Mouse (Mus musculus) embryonic facial prominence, embryonic 12.5 days (tissue): ENCODE measurements around the gene Gm42906. TPM values are rescaled to one million over a fixed set of nuclear protein-coding genes. Genes with fewer than 3 reads are reported as not detected.
A peak's percentile ranks its signal among the peaks of the same experiment; 100 is the strongest.

Experiments used
- ATAC-seq: fragments of 200-750 bp; cut with Nextera tagmentation; 2 replicates; pipeline ENCODE4 v1.8.0; 2017; ENCODE audit not compliant: insufficient number of reproducible peaks, insufficient read depth, low FRiP score, low TSS enrichment
- H3K27ac ChIP-seq: fragments of 300-500 bp; sonication (generic); 2 replicates; pipeline ENCODE4 v1.5.1; 2016; ENCODE audit warnings: mild to moderate bottlenecking
- H3K27me3 ChIP-seq: fragments of 300-500 bp; sonication (generic); 2 replicates; pipeline ENCODE4 v1.6.1; 2016; ENCODE audit warnings: mild to moderate bottlenecking, moderate library complexity
- H3K36me3 ChIP-seq: fragments of 300-500 bp; sonication (generic); 2 replicates; pipeline ENCODE4 v1.6.1; 2016; ENCODE audit warnings: mild to moderate bottlenecking
- H3K4me1 ChIP-seq: fragments of 300-500 bp; sonication (generic); 2 replicates; pipeline ENCODE4 v1.6.1; 2016
- H3K4me2 ChIP-seq: fragments of 300-500 bp; sonication (generic); replicated peaks from 2 replicates; pipeline ENCODE4 v1.6.1; 2016; ENCODE audit warnings: mild to moderate bottlenecking, moderate library complexity
- H3K4me3 ChIP-seq: fragments of 300-500 bp; sonication (generic); 2 replicates; pipeline ENCODE4 v1.5.1; 2016; ENCODE audit warnings: mild to moderate bottlenecking
- H3K9ac ChIP-seq: fragments of 300-500 bp; sonication (generic); 2 replicates; pipeline ENCODE4 v1.6.1; 2016; ENCODE audit warnings: mild to moderate bottlenecking, moderate library complexity
- H3K9me3 ChIP-seq: fragments of 300-500 bp; sonication (generic); 2 replicates; pipeline ENCODE4 v1.6.1; 2016; ENCODE audit warnings: mild to moderate bottlenecking, moderate library complexity
- WGBS: fragments of 180-500 bp; shearing (Covaris S2); methylation state at CpG from one replicate; pipeline ENCODE4 v1.1.7; 2016; 5-methylcytosine and 5-hydroxymethylcytosine counted together
- polyA plus RNA-seq: library from polyadenylated mRNA; unstranded; fragments of >200 nt; fragmentation: Nextera tagmentation; extraction: Ambion mirVana; gene quantifications from 2 replicates; pipeline ENCODE4 v1.2.1, GENCODE M21; 2016

Gm42906 gene
- polyA plus RNA-seq, 1 experiment from 2014 or later = not detected

DNA sequence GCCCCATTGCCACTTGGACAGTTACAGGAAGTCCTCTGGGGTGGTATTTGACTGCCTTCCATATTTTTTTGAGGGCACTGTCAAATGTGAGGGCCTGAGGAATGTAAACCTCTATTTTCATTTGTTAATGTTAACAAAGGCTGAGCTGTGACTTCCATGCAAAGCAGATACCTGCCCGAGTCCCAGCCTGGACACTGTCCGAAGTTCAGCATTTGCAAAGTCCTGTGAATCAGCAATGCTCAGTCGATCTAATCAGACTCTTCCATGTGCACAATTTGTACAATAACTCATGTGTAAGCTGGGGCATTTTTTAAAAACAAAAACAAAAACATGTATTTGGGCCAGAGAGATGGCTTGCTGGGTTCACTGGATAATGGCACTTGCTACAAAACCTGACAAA lies 265.3 kb downstream of the Gm42906 start:
- Histone ChIP-seq H3K9ac (no peak overlapping the region), H3K9me3 (no peaks in the 10 kb centered on the region), H3K4me3 (no peak overlapping the region), H3K27ac (no peak overlapping the region), H3K27me3 (no peaks in the 10 kb centered on the region), H3K36me3 (no peaks in the 10 kb centered on the region), H3K4me2 (no peak overlapping the region), H3K4me1 (peaks cover 6% of the 10 kb centered on the region; the same call in 1 of the 2 replicates)
- no peak for ATAC-seq
- 90% methylated on average over 3 of the region's 3 CpGs for WGBS

DNA sequence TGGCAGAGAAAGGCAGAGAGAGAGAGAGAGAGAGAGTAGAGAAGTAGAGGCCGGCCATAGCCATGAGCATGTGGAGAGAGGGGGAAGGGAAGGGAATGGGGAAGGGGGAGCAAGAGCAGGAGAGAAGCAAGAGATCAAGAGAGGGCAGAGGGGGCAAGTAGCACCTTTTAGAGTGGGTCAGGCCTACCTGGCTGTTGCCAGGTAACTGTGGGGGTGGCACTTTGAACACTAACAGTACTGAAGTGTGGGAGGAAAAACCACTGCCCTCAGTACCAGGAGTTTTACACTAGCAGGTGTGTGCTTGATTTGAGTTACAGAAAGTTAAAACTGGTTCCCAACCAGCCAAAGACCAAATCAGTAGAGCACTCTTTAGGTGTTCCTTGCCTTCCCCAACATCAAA lies 272.7 kb downstream of the Gm42906 start:
- Histone ChIP-seq H3K4me1 (peaks cover 11% of the 10 kb centered on the region), H3K27ac (no peak overlapping the region)
- WGBS = 50% methylated on average over 1 of the region's 1 CpGs

DNA sequence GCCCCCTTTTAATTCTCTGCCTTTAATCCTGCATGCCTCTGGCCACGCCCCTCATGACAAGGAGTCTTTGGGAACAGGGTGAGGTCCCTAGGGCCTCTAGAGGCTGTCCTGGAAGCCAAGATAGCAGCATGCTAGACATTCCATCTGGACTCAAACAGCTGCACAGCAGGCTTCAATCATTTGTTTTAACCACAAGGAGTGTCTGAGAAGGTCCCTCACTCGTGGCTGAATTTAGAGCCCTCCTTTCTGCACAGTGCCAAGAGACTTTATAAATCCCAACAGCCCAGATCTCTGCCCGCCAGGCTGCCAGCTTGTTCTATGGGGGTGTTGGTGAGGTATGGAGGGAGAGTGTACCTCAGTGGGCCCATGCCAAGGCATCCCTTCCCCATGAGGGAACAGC lies 273.2 kb downstream of the Gm42906 start:
- Histone ChIP-seq H3K27ac (0 out of 2 replicates have a peak overlapping the region, but pooled peaks have one; percentile 46), H3K4me3 (no peak overlapping the region), H3K4me1 (peaks cover 13% of the 10 kb centered on the region), H3K27me3 (no peaks in the 10 kb centered on the region), H3K9me3 (no peaks in the 10 kb centered on the region), H3K4me2 (no peak overlapping the region), H3K9ac (no peak overlapping the region), H3K36me3 (no peaks in the 10 kb centered on the region)
- WGBS = 26% methylated on average over 3 of the region's 3 CpGs
- ATAC-seq = 0 out of 2 replicates have a peak, but pooled peaks have one; percentile 60

More for the DNA sequence above, 272.7 kb downstream of the Gm42906 start:
- no peak for ATAC-seq
- no peak overlapping the region for H3K4me2 ChIP-seq
- H3K27me3 ChIP-seq = no peaks in the 10 kb centered on the region
- no peaks in the 10 kb centered on the region for H3K36me3 ChIP-seq
- no peak overlapping the region for H3K4me3 ChIP-seq
- H3K9me3 ChIP-seq = no peaks in the 10 kb centered on the region
- no peak overlapping the region for H3K9ac ChIP-seq

DNA sequence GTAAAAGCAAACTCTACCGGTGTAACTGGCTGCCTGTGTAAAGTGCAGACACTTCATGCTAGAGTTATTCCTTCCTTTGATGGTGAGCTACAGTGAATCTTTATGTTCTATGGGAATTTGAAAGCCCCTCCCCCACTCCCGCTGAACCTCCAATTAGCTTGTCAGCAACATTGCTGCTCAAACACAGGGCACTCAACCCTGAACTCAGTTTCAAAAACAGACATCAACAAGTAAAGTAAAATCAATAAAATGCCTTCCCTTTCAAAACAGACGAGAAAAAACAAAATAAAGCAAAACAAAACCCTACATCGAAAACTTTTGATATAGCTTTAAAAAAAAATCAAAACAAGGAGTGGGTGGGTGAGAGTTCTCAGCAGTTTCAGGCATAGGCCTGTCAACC lies 273.9 kb downstream of the Gm42906 start:
- no peak for ATAC-seq

DNA sequence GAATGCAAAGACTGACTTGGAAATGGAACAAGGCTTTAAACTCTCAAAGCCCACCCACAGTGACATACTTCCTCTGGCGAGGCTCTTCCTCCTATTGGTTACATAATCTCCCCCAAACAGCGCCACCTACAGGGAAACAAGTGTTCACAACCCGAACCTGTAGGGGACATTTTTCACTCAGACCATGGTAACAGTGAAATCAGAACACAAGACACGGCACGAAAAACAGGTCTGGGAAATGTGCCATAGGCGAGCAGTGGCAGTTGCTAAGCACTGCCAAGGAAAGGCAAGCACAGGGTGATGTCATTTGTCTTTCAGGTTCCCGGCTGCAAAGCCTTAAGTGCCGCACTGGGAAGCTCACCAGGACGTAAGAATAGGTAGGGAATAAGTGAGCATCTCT lies 276.4 kb downstream of the Gm42906 start:
- no peak overlapping the region for H3K4me2 ChIP-seq
- no peaks in the 10 kb centered on the region for H3K9me3 ChIP-seq
- no peak overlapping the region for H3K4me3 ChIP-seq
- no peaks in the 10 kb centered on the region for H3K27me3 ChIP-seq
- peaks cover 15% of the 10 kb centered on the region for H3K4me1 ChIP-seq
- 90% methylated on average over 9 of the region's 9 CpGs for WGBS
- H3K9ac ChIP-seq = no peak overlapping the region
- no peak for ATAC-seq
- no peaks in the 10 kb centered on the region for H3K36me3 ChIP-seq
- no peak overlapping the region for H3K27ac ChIP-seq

More for the DNA sequence above, 273.9 kb downstream of the Gm42906 start:
- no peaks in the 10 kb centered on the region for H3K36me3 ChIP-seq
- H3K9me3 ChIP-seq = no peaks in the 10 kb centered on the region
- H3K4me1 ChIP-seq = peaks cover 15% of the 10 kb centered on the region
- WGBS = 54% methylated on average over 4 of the region's 4 CpGs
- H3K27me3 ChIP-seq = no peaks in the 10 kb centered on the region
- no peak overlapping the region for H3K4me3 ChIP-seq
- H3K9ac ChIP-seq = no peak overlapping the region
- H3K27ac ChIP-seq = no peak overlapping the region
- no peak overlapping the region for H3K4me2 ChIP-seq

DNA sequence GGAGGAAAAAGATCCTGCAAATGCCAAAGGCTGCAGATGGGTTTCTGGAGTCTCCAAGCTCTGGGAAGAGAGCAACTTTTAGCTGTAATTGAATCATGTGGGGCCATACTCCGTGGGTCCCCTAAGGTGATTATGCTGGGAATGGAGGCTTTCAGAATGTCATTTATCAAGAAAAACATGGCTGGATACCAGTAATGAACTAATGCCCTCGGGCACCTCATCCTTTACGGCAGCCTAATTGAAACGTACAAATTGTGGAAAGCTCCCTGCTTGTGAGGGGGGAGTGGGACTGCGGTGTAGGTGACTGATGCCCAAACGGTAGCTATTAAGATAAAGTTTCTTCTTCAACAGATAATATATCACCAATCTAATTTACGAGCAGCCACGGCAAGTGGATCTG lies 278.5 kb downstream of the Gm42906 start:
- Histone ChIP-seq H3K4me1 (peaks cover 7% of the 10 kb centered on the region), H3K4me3 (no peak overlapping the region), H3K4me2 (no peak overlapping the region), H3K9ac (no peak overlapping the region), H3K9me3 (no peaks in the 10 kb centered on the region), H3K27me3 (no peaks in the 10 kb centered on the region), H3K36me3 (no peaks in the 10 kb centered on the region), H3K27ac (no peak overlapping the region)
- no peak for ATAC-seq
- 30% methylated on average over 8 of the region's 8 CpGs for WGBS

DNA sequence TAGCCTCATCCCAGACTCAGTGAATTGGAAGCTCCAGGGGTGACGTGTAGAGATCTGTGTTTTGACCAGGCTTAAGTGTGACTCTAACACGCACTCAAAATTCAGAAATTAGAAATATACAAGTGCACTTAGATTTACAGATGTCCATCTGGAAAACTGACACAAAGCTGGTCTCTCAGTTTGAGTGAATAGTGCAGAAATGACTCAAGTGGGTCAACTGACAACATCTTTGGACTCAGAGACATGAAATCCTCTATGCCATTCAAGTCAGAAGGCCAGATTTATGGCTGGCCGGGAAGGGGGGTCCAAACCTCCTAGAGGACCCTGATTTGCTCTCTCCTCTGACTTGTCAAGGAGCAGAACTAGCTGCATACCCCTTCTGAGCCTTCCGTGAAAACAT lies 279.9 kb downstream of the Gm42906 start:
- Histone ChIP-seq H3K27me3 (no peaks in the 10 kb centered on the region), H3K27ac (no peak overlapping the region), H3K9ac (no peak overlapping the region), H3K36me3 (no peaks in the 10 kb centered on the region), H3K4me2 (no peak overlapping the region), H3K4me3 (no peak overlapping the region), H3K4me1 (peaks cover 10% of the 10 kb centered on the region), H3K9me3 (no peaks in the 10 kb centered on the region)
- ATAC-seq = no peak
- 87% methylated on average over 4 of the region's 4 CpGs for WGBS

DNA sequence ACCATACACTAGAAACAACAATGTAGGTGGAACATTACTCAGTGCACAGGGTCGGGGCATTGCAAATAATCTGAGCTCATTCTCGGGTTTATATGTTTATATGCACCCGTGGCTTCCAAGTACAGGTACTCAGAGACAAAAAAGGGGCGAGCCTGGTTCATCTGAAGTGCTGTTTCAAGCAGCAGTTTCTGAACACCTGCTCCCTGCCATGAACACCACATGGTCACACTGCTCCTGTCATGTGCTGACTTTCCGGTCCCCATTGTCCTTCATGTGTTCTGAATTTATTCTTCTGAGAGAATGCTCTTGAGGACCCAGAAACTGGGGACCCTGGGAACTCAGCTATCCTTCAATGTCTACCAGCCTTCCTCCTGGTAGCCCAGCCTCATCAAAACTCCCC lies 282.2 kb downstream of the Gm42906 start:
- no peak for ATAC-seq
- Histone ChIP-seq H3K27ac (no peak overlapping the region), H3K4me1 (peaks cover 22% of the 10 kb centered on the region), H3K36me3 (no peaks in the 10 kb centered on the region), H3K9ac (no peak overlapping the region), H3K4me2 (no peak overlapping the region), H3K9me3 (no peaks in the 10 kb centered on the region), H3K4me3 (no peak overlapping the region), H3K27me3 (no peaks in the 10 kb centered on the region)
- 79% methylated on average over 5 of the region's 5 CpGs for WGBS

DNA sequence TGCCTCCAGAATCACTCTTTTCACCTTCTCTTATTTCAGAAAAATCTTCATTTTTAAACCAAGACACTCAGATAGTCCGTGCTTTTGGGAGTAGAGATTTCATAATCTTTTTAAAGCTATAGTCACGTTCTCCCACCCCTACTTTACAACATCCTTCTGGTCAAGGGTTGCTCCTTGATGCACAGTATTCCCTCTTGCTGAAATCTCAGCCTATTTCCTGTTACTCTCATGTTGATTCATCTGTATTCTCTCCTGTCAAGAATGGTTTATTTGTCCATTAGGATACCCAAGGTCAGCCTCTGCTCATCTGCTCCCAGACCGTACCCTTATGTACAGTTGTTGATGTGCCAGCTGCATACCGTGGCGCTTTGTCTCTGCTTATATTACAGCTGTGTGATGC lies 284.0 kb downstream of the Gm42906 start:
- no peak for ATAC-seq
- no peak overlapping the region for H3K4me3 ChIP-seq
- H3K4me2 ChIP-seq = no peak overlapping the region
- peaks cover 18% of the 10 kb centered on the region for H3K4me1 ChIP-seq
- no peaks in the 10 kb centered on the region for H3K36me3 ChIP-seq
- no peak overlapping the region for H3K27ac ChIP-seq
- no peak overlapping the region for H3K9ac ChIP-seq
- no peaks in the 10 kb centered on the region for H3K27me3 ChIP-seq
- 81% methylated on average over 5 of the region's 5 CpGs for WGBS
- H3K9me3 ChIP-seq = no peaks in the 10 kb centered on the region

DNA sequence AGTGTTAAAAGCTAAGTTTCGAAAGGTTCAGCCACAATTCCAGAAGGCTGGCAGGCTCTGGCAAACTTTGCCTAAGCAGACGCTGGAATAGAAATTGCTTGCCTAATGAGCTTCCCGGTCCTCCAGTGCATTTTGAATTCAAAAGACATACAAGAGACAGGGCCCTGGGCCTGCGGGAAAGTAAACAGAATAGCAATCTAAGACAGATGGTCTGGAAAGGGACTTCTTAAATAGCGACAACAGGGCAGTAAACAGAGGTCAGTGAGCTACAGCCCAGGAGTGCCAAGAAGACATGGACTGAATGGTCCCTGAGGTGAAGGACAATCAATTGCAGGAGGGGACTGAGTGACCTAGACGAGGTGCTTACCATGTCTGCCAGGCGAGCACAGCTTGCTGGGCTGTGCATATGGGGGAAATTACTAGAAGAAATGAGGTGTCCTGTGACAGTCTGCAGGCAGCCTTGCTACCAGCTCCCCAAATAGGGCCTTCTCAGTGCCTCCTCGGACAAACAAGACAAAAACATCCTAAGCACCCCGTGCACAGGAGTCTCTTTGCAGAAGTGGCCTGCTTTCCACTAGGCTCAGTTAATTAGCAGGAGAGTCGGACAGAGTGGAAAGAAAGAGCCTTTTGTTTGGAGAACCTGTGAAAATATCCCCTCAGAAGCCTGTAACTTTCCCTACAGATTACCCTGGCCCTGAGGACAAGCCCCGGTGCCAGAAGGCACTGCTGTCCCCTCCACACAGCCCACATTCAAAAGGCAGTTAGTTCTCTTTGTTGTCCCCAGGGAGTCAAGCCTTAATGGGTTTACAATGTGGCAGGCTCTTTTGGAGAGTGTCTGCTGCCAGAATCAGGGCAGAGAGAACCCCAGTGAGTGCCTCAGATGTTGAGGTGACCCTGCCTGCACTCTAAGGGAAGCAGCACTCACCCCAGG lies 285.0 kb downstream of the Gm42906 start:
- Histone ChIP-seq H3K9ac (0 out of 2 replicates have a peak overlapping the region, but pooled peaks have one; percentile 31), H3K27me3 (no peaks in the 10 kb centered on the region), H3K36me3 (no peaks in the 10 kb centered on the region), H3K4me2 (no peak overlapping the region), H3K4me1 (peaks cover 18% of the 10 kb centered on the region), H3K27ac (peak overlapping the region; percentile 89), H3K4me3 (no peak overlapping the region), H3K9me3 (no peaks in the 10 kb centered on the region)
- ATAC-seq = 0 out of 2 replicates have a peak, but pooled peaks have one; percentile 38
- 8% methylated on average over 11 of the region's 11 CpGs for WGBS

DNA sequence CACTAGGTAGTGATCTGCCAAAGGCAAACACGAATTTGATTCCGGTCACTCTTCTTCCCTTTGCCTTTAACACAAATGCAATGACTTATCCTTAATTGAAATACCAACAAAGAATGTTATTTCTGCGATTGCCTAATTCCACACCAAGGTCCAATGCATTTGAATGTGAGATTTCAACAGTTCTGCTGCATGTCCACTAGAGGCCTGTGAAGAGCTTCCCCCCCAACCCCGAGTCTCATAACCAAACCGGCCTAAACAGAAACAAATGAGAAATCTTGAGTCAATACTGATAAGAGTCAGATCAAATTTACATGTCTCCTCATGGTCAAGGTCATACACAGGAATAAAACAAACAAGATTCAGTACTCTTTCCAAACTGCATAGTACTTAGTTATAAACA lies 285.7 kb downstream of the Gm42906 start:
- ATAC-seq = no peak
- no peaks in the 10 kb centered on the region for H3K27me3 ChIP-seq
- H3K4me2 ChIP-seq = no peak overlapping the region
- H3K4me3 ChIP-seq = no peak overlapping the region
- no peaks in the 10 kb centered on the region for H3K9me3 ChIP-seq
- WGBS = 38% methylated on average over 5 of the region's 5 CpGs
- H3K4me1 ChIP-seq = peaks cover 18% of the 10 kb centered on the region
- no peaks in the 10 kb centered on the region for H3K36me3 ChIP-seq
- H3K27ac ChIP-seq = peak overlapping the region; percentile 89
- no peak overlapping the region for H3K9ac ChIP-seq

DNA sequence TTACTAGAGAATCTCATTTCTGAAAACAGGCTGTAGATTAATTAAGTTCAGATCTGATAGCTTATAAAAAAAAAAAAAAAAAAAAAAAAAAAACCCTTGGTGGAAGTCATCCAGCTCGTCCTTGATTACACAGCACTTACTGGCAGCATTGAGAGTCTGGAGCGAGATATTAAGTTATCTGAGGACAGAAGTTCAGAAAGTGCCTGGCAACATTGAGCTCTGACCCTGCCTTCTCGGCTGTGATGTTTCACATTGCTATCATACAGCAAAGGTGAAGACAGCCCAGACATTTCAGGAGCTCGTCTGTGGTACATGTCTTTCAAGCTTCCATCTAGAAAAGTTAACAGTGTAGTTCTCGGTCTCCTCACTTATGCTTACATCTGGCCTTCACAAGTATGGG lies 290.1 kb downstream of the Gm42906 start:
- H3K9me3 ChIP-seq = no peaks in the 10 kb centered on the region
- H3K9ac ChIP-seq = no peak overlapping the region
- H3K4me3 ChIP-seq = no peak overlapping the region
- H3K4me2 ChIP-seq = no peak overlapping the region
- H3K36me3 ChIP-seq = no peaks in the 10 kb centered on the region
- H3K4me1 ChIP-seq = peaks cover 19% of the 10 kb centered on the region
- ATAC-seq = no peak
- 79% methylated on average over 5 of the region's 5 CpGs for WGBS
- no peaks in the 10 kb centered on the region for H3K27me3 ChIP-seq
- no peak overlapping the region for H3K27ac ChIP-seq
